In genomic region chr6:148384111-148384895, GRCm38 (mm10) we compare ENCODE assay signal across 8 mouse cellular contexts. TPM values are rescaled to one million over a fixed set of nuclear protein-coding genes. Genes with fewer than 3 reads are reported as not detected.
A peak's percentile ranks its signal among the peaks of the same experiment; 100 is the strongest.
DNase-seq lines count a peak whose midpoint lies in the region; ATAC-seq and TF ChIP-seq lines count a peak whose summit lies in the region.

No protein-coding gene starts in this region.

- no peak for TF ChIP-seq POLR2A in kidney, adult 2 months (IDR thresholded peaks at IDR 0.05; ENCODE audit: low read depth, low read length)

- H3K9ac ChIP-seq in kidney, embryonic 14.5 days (ENCODE audit: low read depth, low read length): no peak overlapping the region
- H3K9ac ChIP-seq in liver, postnatal 0 days (replicated peaks): no peak overlapping the region
- H3K9ac ChIP-seq in midbrain, embryonic 16.5 days (ENCODE audit: low read depth, low read length): no peak overlapping the region

- no peak overlapping the region for H3K4me3 ChIP-seq in kidney, adult 2 months (ENCODE audit: insufficient read depth, low read depth, low read length)
- no peak overlapping the region for H3K4me3 ChIP-seq in kidney, embryonic 14.5 days (ENCODE audit: low read length)
- H3K4me3 ChIP-seq in liver, postnatal 0 days (ENCODE audit: low read depth, low read length): no peak overlapping the region
- no peak overlapping the region for H3K4me3 ChIP-seq in midbrain, embryonic 16.5 days (ENCODE audit: low read depth, low read length)

- H3K27me3 ChIP-seq in kidney, adult 2 months (replicated peaks; ENCODE audit: control insufficient read depth, insufficient read depth, low read length): no peaks in the 10 kb centered on the region
- H3K27me3 ChIP-seq in kidney, embryonic 14.5 days (ENCODE audit: control insufficient read depth, insufficient read depth, low read length): no peaks in the 10 kb centered on the region
- no peaks in the 10 kb centered on the region for H3K27me3 ChIP-seq in liver, postnatal 0 days (ENCODE audit: insufficient read depth, low read length)
- no peaks in the 10 kb centered on the region for H3K27me3 ChIP-seq in midbrain, embryonic 16.5 days (ENCODE audit: control insufficient read depth, insufficient read depth, low read depth, low read length)

- WGBS in kidney, adult 2 months: 61% methylated on average over 6 of the region's 6 CpGs
- 77% methylated on average over 6 of the region's 6 CpGs for WGBS in kidney, embryonic 14.5 days
- WGBS in liver, postnatal 0 days (ENCODE audit: insufficient replicate concordance): 56% methylated on average over 6 of the region's 6 CpGs
- 66% methylated on average over 6 of the region's 6 CpGs for WGBS in midbrain, embryonic 16.5 days

- H3K36me3 ChIP-seq in kidney, adult 2 months (ENCODE audit: control insufficient read depth, insufficient read depth, low read length): no peaks in the 10 kb centered on the region
- no peaks in the 10 kb centered on the region for H3K36me3 ChIP-seq in kidney, embryonic 14.5 days (ENCODE audit: control insufficient read depth, insufficient read depth, low read length)
- no peaks in the 10 kb centered on the region for H3K36me3 ChIP-seq in liver, postnatal 0 days (replicated peaks; ENCODE audit: insufficient read depth, low read length)
- H3K36me3 ChIP-seq in midbrain, embryonic 16.5 days (ENCODE audit: control insufficient read depth, insufficient read depth, low read length): no peaks in the 10 kb centered on the region

- H3K4me1 ChIP-seq in kidney, adult 2 months (ENCODE audit: control insufficient read depth, insufficient read depth, low read length): 0 out of 2 replicates have a peak, but pooled peaks cover 2% of the 10 kb centered on the region
- H3K4me1 ChIP-seq in kidney, embryonic 14.5 days (ENCODE audit: control insufficient read depth, insufficient read depth, low read length): 0 out of 2 replicates have a peak, but pooled peaks cover 4% of the 10 kb centered on the region
- H3K4me1 ChIP-seq in liver, postnatal 0 days (ENCODE audit: insufficient read depth): no peaks in the 10 kb centered on the region
- H3K4me1 ChIP-seq in midbrain, embryonic 16.5 days (ENCODE audit: control insufficient read depth, insufficient read depth, low read length): no peaks in the 10 kb centered on the region

- H3K4me2 ChIP-seq in kidney, embryonic 14.5 days (replicated peaks; ENCODE audit: low read depth, low read length): no peak overlapping the region
- no peak overlapping the region for H3K4me2 ChIP-seq in liver, postnatal 0 days (ENCODE audit: low read depth, low read length)
- H3K4me2 ChIP-seq in midbrain, embryonic 16.5 days (ENCODE audit: low read length): no peak overlapping the region

- peak; percentile 88 for DNase-seq in kidney, adult 2 months
- peak; percentile 60 for DNase-seq in gastrocnemius, adult 18-20 months (ENCODE audit: low spot score)
- DNase-seq in heart, postnatal 36 days: peak; percentile 82 to 83
- peak; percentile 23 for DNase-seq in ovary, postnatal 14 days (ENCODE audit: low spot score)
- no peak for DNase-seq in liver, postnatal 0 days
- DNase-seq in embryo, embryonic 9.5 days (ENCODE audit: extremely low spot score): no peak

- intact Hi-C loops in heart, postnatal 36 days (cut with DNase I): loop anchor here (5.0 kb wide), 1 partner anchor 127 kb away; no protein-coding TSS in a partner anchor

- peak overlapping the region; percentile 88 for H3K27ac ChIP-seq in kidney, adult 2 months (ENCODE audit: insufficient read depth, low read depth, low read length)
- no peak overlapping the region for H3K27ac ChIP-seq in kidney, embryonic 14.5 days (ENCODE audit: low read depth, low read length)
- no peak overlapping the region for H3K27ac ChIP-seq in liver, postnatal 0 days (ENCODE audit: low read depth)
- no peak overlapping the region for H3K27ac ChIP-seq in midbrain, embryonic 16.5 days (ENCODE audit: low read length)

- no peak for TF ChIP-seq CTCF in kidney, adult 2 months (conservative IDR thresholded peaks at IDR 0.05; ENCODE audit: insufficient read depth, insufficient read length, low read depth, low read length)
- TF ChIP-seq CTCF in liver, postnatal 0 days (IDR thresholded peaks at IDR 0.05; ENCODE audit: low read depth): no peak

- no peaks in the 10 kb centered on the region for H3K9me3 ChIP-seq in kidney, embryonic 14.5 days (ENCODE audit: control insufficient read depth, low read length)
- H3K9me3 ChIP-seq in liver, postnatal 0 days (ENCODE audit: low read length): no peaks in the 10 kb centered on the region
- no peaks in the 10 kb centered on the region for H3K9me3 ChIP-seq in midbrain, embryonic 16.5 days (replicated peaks; ENCODE audit: control insufficient read depth, low read length, poor library complexity, severe bottlenecking)

- no peak for ATAC-seq in kidney, embryonic 14.5 days (ENCODE audit: low FRiP score, low TSS enrichment)
- no peak for ATAC-seq in liver, postnatal 0 days
- ATAC-seq in midbrain, embryonic 16.5 days: no peak

- no peak for TF ChIP-seq EP300 in liver, postnatal 0 days (IDR thresholded peaks at IDR 0.05; ENCODE audit: low read depth)

RNA-seq across cellular contexts. Expression of gene Tmtc1, which starts 59.9 kb away (rescaled TPM):
- polyA plus RNA-seq in kidney, adult 2 months (2012; rRNA removed): 10.6 and 11.0 TPM in 2 replicates
- polyA plus RNA-seq in kidney, embryonic 14.5 days (2014; fragmentation: Nextera tagmentation; extraction: Ambion mirVana): 1.4 and 2.5 TPM in 2 replicates
- 10 to 100 TPM; 59.2 to 63.1 TPM for total RNA-seq in gastrocnemius, adult 18-20 months (2021)
- total RNA-seq in heart, postnatal 36 days (2021): 100 to 1,000 TPM; 117 to 127 TPM
- polyA plus RNA-seq in liver, postnatal 0 days (2015; fragmentation: Nextera tagmentation; extraction: Ambion mirVana): 0.11 and 0.12 TPM in 2 replicates
- 2.6 and 2.9 TPM in 2 replicates for polyA plus RNA-seq in midbrain, embryonic 16.5 days (2015; fragmentation: Nextera tagmentation; extraction: Ambion mirVana)

Comparison
In these comparisons a context has a peak if more than half of its experiments do, and no peak if none do; other contexts are left out.
1. DNase-seq: peak in kidney, adult 2 months (single experiment), gastrocnemius, adult 18-20 months (single experiment), heart, postnatal 36 days (2 of 2) and ovary, postnatal 14 days (single experiment); none in liver, postnatal 0 days (single experiment) and embryo, embryonic 9.5 days (single experiment).